Comparison of ENCODE assay signal across 12 mouse cellular contexts in the genomic region with DNA sequence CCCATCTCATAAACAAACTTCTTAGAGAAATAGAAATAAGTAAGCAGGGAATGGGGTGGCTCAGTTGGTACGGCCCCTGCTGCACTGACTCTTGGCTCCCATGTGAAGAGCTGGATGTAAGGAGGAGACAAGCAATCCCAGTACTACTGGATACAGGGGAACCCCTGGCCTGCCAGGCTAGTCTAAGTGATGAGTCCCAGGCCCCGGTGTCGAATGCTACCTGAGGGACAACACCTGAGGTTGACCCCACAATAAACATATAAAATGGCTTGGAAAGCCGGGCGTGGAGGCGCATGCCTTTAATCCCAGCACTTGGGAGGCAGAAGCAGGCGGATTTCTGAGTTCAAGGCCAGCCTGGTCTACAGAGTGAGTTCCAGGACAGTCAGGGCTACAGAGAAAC. TPM values are rescaled to one million over a fixed set of nuclear protein-coding genes. Genes with fewer than 3 reads are reported as not detected.
DNase-seq lines count a peak whose midpoint lies in the region; ATAC-seq and TF ChIP-seq lines count a peak whose summit lies in the region.
"Had no signal": no experiment of that assay in that cellular context is flagged by ENCODE, and none has a peak within 500 bp of the region (broad histone marks: within the 10 kb centered on the region; RNA-seq: fewer than 3 reads in every experiment).

No protein-coding gene starts in this region.

- H3K4me3 ChIP-seq in cerebellum, adult 2 months (replicated peaks; ENCODE audit: insufficient read depth, low read depth, low read length), result no peak overlapping the region
- H3K4me3 ChIP-seq in heart, embryonic 15.5 days, result no peak overlapping the region
- H3K4me3 ChIP-seq in liver, embryonic 12.5 days, result no peak overlapping the region
- H3K4me3 ChIP-seq in myocyte, result no peak overlapping the region
- no peak overlapping the region for H3K4me3 ChIP-seq in forebrain, embryonic 16.5 days (replicated peaks; ENCODE audit: low read length)
- H3K4me3 ChIP-seq: hindbrain, embryonic 12.5 days; liver, embryonic 15.5 days had no signal

- H3K4me1 ChIP-seq in cerebellum, adult 2 months (ENCODE audit: control insufficient read depth, insufficient read depth, low read length), result peaks cover 63% of the 10 kb centered on the region
- peaks cover 68% of the 10 kb centered on the region for H3K4me1 ChIP-seq in heart, embryonic 15.5 days (replicated peaks)
- H3K4me1 ChIP-seq in liver, embryonic 12.5 days, result peaks cover 80% of the 10 kb centered on the region
- H3K4me1 ChIP-seq in forebrain, embryonic 16.5 days (replicated peaks; ENCODE audit: control insufficient read depth, insufficient read depth, low read length), result peaks cover 30% of the 10 kb centered on the region

- H3K4me2 ChIP-seq in heart, embryonic 15.5 days, result no peak overlapping the region
- peak overlapping the region; percentile 12 for H3K4me2 ChIP-seq in liver, embryonic 12.5 days
- peak overlapping the region; percentile 50 for H3K4me2 ChIP-seq in myocyte (ENCODE audit: low read depth)
- no peak overlapping the region for H3K4me2 ChIP-seq in forebrain, embryonic 16.5 days (ENCODE audit: low read length)
- H3K4me2 ChIP-seq: hindbrain, embryonic 12.5 days; liver, embryonic 15.5 days had no signal

- no peaks in the 10 kb centered on the region for H3K27me3 ChIP-seq in cerebellum, adult 2 months (ENCODE audit: control insufficient read depth, insufficient read depth, low read length)
- H3K27me3 ChIP-seq in heart, embryonic 15.5 days, result no peaks in the 10 kb centered on the region
- no peaks in the 10 kb centered on the region for H3K27me3 ChIP-seq in liver, embryonic 12.5 days (replicated peaks)
- H3K27me3 ChIP-seq in myocyte (ENCODE audit: control insufficient read depth, insufficient read depth, insufficient read length), result no peaks in the 10 kb centered on the region
- H3K27me3 ChIP-seq in forebrain, embryonic 16.5 days (replicated peaks; ENCODE audit: control insufficient read depth, insufficient read depth, low read length), result no peaks in the 10 kb centered on the region
- H3K27me3 ChIP-seq: hindbrain, embryonic 12.5 days; liver, embryonic 15.5 days had no signal

- no peak for TF ChIP-seq CTCF in cerebellum, adult 2 months (IDR thresholded peaks at IDR 0.05; ENCODE audit: borderline replicate concordance, insufficient read depth, low read depth, low read length)

- 88% methylated on average over 7 of the region's 7 CpGs for WGBS in cerebellum, adult 2 months
- 93% methylated on average over 7 of the region's 7 CpGs for WGBS in heart, embryonic 15.5 days
- WGBS in liver, embryonic 12.5 days (ENCODE audit: insufficient replicate concordance), result 73% methylated on average over 7 of the region's 7 CpGs
- 92% methylated on average over 7 of the region's 7 CpGs for whole genome bisulfite sequencing in forebrain, embryonic 16.5 days

- H3K36me3 ChIP-seq in heart, embryonic 15.5 days, result peaks cover 17% of the 10 kb centered on the region; the same call in 1 of the 2 replicates
- peaks cover 76% of the 10 kb centered on the region for H3K36me3 ChIP-seq in liver, embryonic 12.5 days
- peaks cover 5% of the 10 kb centered on the region for H3K36me3 ChIP-seq in myocyte (ENCODE audit: control insufficient read depth, insufficient read depth)
- peaks cover 6% of the 10 kb centered on the region; the same call in 1 of the 2 replicates for H3K36me3 ChIP-seq in forebrain, embryonic 16.5 days (ENCODE audit: control insufficient read depth, insufficient read depth)

- peak in 1 of 2 experiments; percentile 29 for DNase-seq in cerebellum, adult 2 months
- DNase-seq in cerebellum, postnatal 10 days, result no peak
- DNase-seq in heart, adult 8-10 months (ENCODE audit: low spot score), result no peak
- DNase-seq in liver, result no peak
- DNase-seq: gastrocnemius, postnatal 25 days; midbrain, embryonic 14.5 days had no signal

- peak overlapping the region; percentile 56 for H3K27ac ChIP-seq in cerebellum, adult 2 months (ENCODE audit: insufficient read depth, low read length)
- peak overlapping the region; percentile 40; the same call in 1 of the 2 replicates for H3K27ac ChIP-seq in heart, embryonic 15.5 days
- H3K27ac ChIP-seq in liver, embryonic 12.5 days, result peak overlapping the region; percentile 65
- H3K27ac ChIP-seq in forebrain, embryonic 16.5 days (ENCODE audit: low read length), result no peak overlapping the region
- H3K27ac ChIP-seq: hindbrain, embryonic 12.5 days had no signal

- ATAC-seq in heart, embryonic 15.5 days (replicated peaks; ENCODE audit: insufficient number of reproducible peaks, insufficient read depth, low FRiP score, low read depth), result no peak
- no peak for ATAC-seq in liver, embryonic 12.5 days
- no peak for ATAC-seq in forebrain, embryonic 16.5 days

- H3ac ChIP-seq in myocyte (ENCODE audit: control insufficient read depth, insufficient read length), result no peak overlapping the region

- no peaks in the 10 kb centered on the region for H3K9me3 ChIP-seq in heart, embryonic 15.5 days (replicated peaks)
- H3K9me3 ChIP-seq in liver, embryonic 12.5 days (replicated peaks), result no peaks in the 10 kb centered on the region
- H3K9me3 ChIP-seq in forebrain, embryonic 16.5 days (ENCODE audit: control insufficient read depth, low read length), result no peaks in the 10 kb centered on the region
- H3K9me3 ChIP-seq: hindbrain, embryonic 12.5 days; liver, embryonic 15.5 days had no signal

- no peak for TF ChIP-seq POLR2A in cerebellum, adult 2 months (IDR thresholded peaks at IDR 0.05; ENCODE audit: borderline replicate concordance, insufficient read depth, low read length)
- no peak for TF ChIP-seq POLR2A in myocyte (IDR thresholded peaks at IDR 0.05; ENCODE audit: insufficient read length, low read depth)

- H3K9ac ChIP-seq in heart, embryonic 15.5 days, result no peak overlapping the region; the same call in 1 of the 2 replicates
- no peak overlapping the region for H3K9ac ChIP-seq in liver, embryonic 12.5 days
- H3K9ac ChIP-seq in forebrain, embryonic 16.5 days (replicated peaks; ENCODE audit: low read depth, low read length), result no peak overlapping the region
- H3K9ac ChIP-seq: hindbrain, embryonic 12.5 days had no signal

- peaks cover 96% of the 10 kb centered on the region for H3K79me2 ChIP-seq in myocyte (ENCODE audit: control insufficient read depth, insufficient read depth)

TF ChIP-seq in myocyte, 11 proteins besides CTCF, POLR2A, EP300 and RAD21:
- TF ChIP-seq TCF3 (IDR thresholded peaks at IDR 0.05; ENCODE audit: insufficient read length, low read depth), result no peak
- TF ChIP-seq REST (IDR thresholded peaks at IDR 0.05; ENCODE audit: insufficient read depth, insufficient read length), result no peak
- no peak for TF ChIP-seq USF1 (IDR thresholded peaks at IDR 0.05; ENCODE audit: low read depth)
TF ChIP-seq in myocyte: peak in this region for 0.

RNA-seq across cellular contexts. Expression of gene Sh3gl1, which starts 5.0 kb away (rescaled TPM):
- polyA plus RNA-seq in cerebellum, adult 2 months (2012; rRNA removed), result 69.5 and 82.5 TPM in 2 replicates
- polyA plus RNA-seq in heart, embryonic 15.5 days (2015; fragmentation: Nextera tagmentation; extraction: Ambion mirVana), result 67.0 and 93.4 TPM in 2 replicates
- 10 to 100 TPM; 12.3 to 14.4 (median 13.3) TPM for total RNA-seq in heart, adult 8-10 months (2022)
- polyA plus RNA-seq in liver, embryonic 12.5 days (2016; fragmentation: Nextera tagmentation; extraction: Ambion mirVana), result 66.4 and 67.9 TPM in 2 replicates
- polyA plus RNA-seq in myocyte (2012; fragmentation: generic; extraction: Trizol), result 66.9 TPM
- polyA plus RNA-seq in forebrain, embryonic 16.5 days (2015; fragmentation: Nextera tagmentation; extraction: Ambion mirVana), result 125 and 126 TPM in 2 replicates

RNA-seq across cellular contexts. Expression of gene Chaf1a, which starts 8.8 kb away (rescaled TPM):
- polyA plus RNA-seq in cerebellum, adult 2 months (2012; rRNA removed), result 2.9 and 3.3 TPM in 2 replicates
- polyA plus RNA-seq in heart, embryonic 15.5 days (2015; fragmentation: Nextera tagmentation; extraction: Ambion mirVana), result 10.1 and 15.0 TPM in 2 replicates
- total RNA-seq in heart, adult 8-10 months (2022), result 1 to 10 TPM in 3 of 4 experiments, under 1 TPM in 1; 0.84 to 1.9 (median 1.4) TPM
- polyA plus RNA-seq in liver, embryonic 12.5 days (2016; fragmentation: Nextera tagmentation; extraction: Ambion mirVana), result 34.3 and 37.6 TPM in 2 replicates
- polyA plus RNA-seq in myocyte (2012; fragmentation: generic; extraction: Trizol), result 8.0 TPM
- polyA plus RNA-seq in forebrain, embryonic 16.5 days (2015; fragmentation: Nextera tagmentation; extraction: Ambion mirVana), result 10.6 and 12.6 TPM in 2 replicates

RNA-seq across cellular contexts. Expression of gene Mpnd, which starts 25.9 kb away (rescaled TPM):
- 183 and 193 TPM in 2 replicates for polyA plus RNA-seq in cerebellum, adult 2 months (2012; rRNA removed)
- polyA plus RNA-seq in heart, embryonic 15.5 days (2015; fragmentation: Nextera tagmentation; extraction: Ambion mirVana), result 61.1 and 81.1 TPM in 2 replicates
- total RNA-seq in heart, adult 8-10 months (2022), result 10 to 100 TPM; 78.9 to 90.4 (median 87.1) TPM
- polyA plus RNA-seq in liver, embryonic 12.5 days (2016; fragmentation: Nextera tagmentation; extraction: Ambion mirVana), result 27.4 and 29.1 TPM in 2 replicates
- polyA plus RNA-seq in myocyte (2012; fragmentation: generic; extraction: Trizol), result 92.1 TPM
- 152 and 157 TPM in 2 replicates for polyA plus RNA-seq in forebrain, embryonic 16.5 days (2015; fragmentation: Nextera tagmentation; extraction: Ambion mirVana)

RNA-seq across cellular contexts. Expression of gene Stap2, which starts 26.0 kb away (rescaled TPM):
- 51.8 and 64.1 TPM in 2 replicates for polyA plus RNA-seq in cerebellum, adult 2 months (2012; rRNA removed)
- 13.7 and 17.2 TPM in 2 replicates for polyA plus RNA-seq in heart, embryonic 15.5 days (2015; fragmentation: Nextera tagmentation; extraction: Ambion mirVana)
- total RNA-seq in heart, adult 8-10 months (2022), result 10 to 100 TPM; 11.8 to 17.5 (median 14.4) TPM
- 1.8 and 2.1 TPM in 2 replicates for polyA plus RNA-seq in liver, embryonic 12.5 days (2016; fragmentation: Nextera tagmentation; extraction: Ambion mirVana)
- 0.46 TPM for polyA plus RNA-seq in myocyte (2012; fragmentation: generic; extraction: Trizol)
- polyA plus RNA-seq in forebrain, embryonic 16.5 days (2015; fragmentation: Nextera tagmentation; extraction: Ambion mirVana), result 5.5 and 6.6 TPM in 2 replicates

RNA-seq across cellular contexts. Expression of gene Ubxn6, which starts 43.4 kb away (rescaled TPM):
- polyA plus RNA-seq in cerebellum, adult 2 months (2012; rRNA removed), result 114 TPM in 2 replicates
- 42.0 and 45.0 TPM in 2 replicates for polyA plus RNA-seq in heart, embryonic 15.5 days (2015; fragmentation: Nextera tagmentation; extraction: Ambion mirVana)
- total RNA-seq in heart, adult 8-10 months (2022), result 10 to 100 TPM; 50.4 to 64.4 (median 55.4) TPM
- 15.8 and 17.9 TPM in 2 replicates for polyA plus RNA-seq in liver, embryonic 12.5 days (2016; fragmentation: Nextera tagmentation; extraction: Ambion mirVana)
- polyA plus RNA-seq in myocyte (2012; fragmentation: generic; extraction: Trizol), result 54.3 TPM
- 78.8 and 85.8 TPM in 2 replicates for polyA plus RNA-seq in forebrain, embryonic 16.5 days (2015; fragmentation: Nextera tagmentation; extraction: Ambion mirVana)

Comparison
In these comparisons a context has a peak if more than half of its experiments do, and no peak if none do; other contexts are left out.
1. H3K4me2 ChIP-seq: peak in liver, embryonic 12.5 days (single experiment) and myocyte (single experiment); none in heart, embryonic 15.5 days (single experiment) and forebrain, embryonic 16.5 days (single experiment).